Mouse (Mus musculus): Measurements from ENCODE around the gene Pou2af1.

- TF ChIP-seq CTCF (IDR thresholded peaks at IDR 0.05; ENCODE audit: control insufficient read depth, insufficient read depth, insufficient replicate concordance, low read depth, low read length) = no peak
- no peak for TF ChIP-seq POLR2A (IDR thresholded peaks at IDR 0.05; ENCODE audit: control insufficient read depth, low read depth, low read length)
Measured at GRCm38 (mm10) chr9:51215949-51216348, 2.4 kb downstream of the Pou2af1 start.

Measured in testis, adult 2 months (tissue).